Mouse (Mus musculus) embryonic fibroblast, embryonic 13.5 days (primary cell): Measurements from ENCODE around the gene Ncapd3. TPM values are rescaled to one million over a fixed set of nuclear protein-coding genes. Genes with fewer than 3 reads are reported as not detected.

Experiments used
- H3K27ac ChIP-seq: 2 replicates; pipeline ENCODE4 v1.5.1; 2012; ENCODE audit warnings: low read length, control low read depth, inconsistent platforms; ENCODE audit not compliant: insufficient read depth
- H3K4me1 ChIP-seq: 2 replicates; pipeline ENCODE4 v1.6.1; 2011; ENCODE audit warnings: low read length; ENCODE audit not compliant: control insufficient read depth, insufficient read depth
- H3K4me3 ChIP-seq: 2 replicates; pipeline ENCODE4 v1.5.1; 2011; ENCODE audit warnings: mild to moderate bottlenecking, control low read depth, low read length; ENCODE audit not compliant: insufficient read depth
- CTCF ChIP-seq: IDR thresholded peaks from 2 replicates; pipeline ENCODE4 v1.5.1; 2011; ENCODE audit warnings: mild to moderate bottlenecking, control low read depth, low read length, moderate library complexity, borderline replicate concordance; ENCODE audit not compliant: insufficient read depth
- POLR2A ChIP-seq: IDR thresholded peaks from 2 replicates; pipeline ENCODE4 v1.6.1; 2011; ENCODE audit warnings: low read depth, mild to moderate bottlenecking, control low read depth, low read length, moderate library complexity
- polyA plus RNA-seq: library from polyadenylated mRNA; stranded (reverse); fragments of >200 nt; gene quantifications from 2 replicates; pipeline ENCODE4 v1.2.4, GENCODE M21; 2011; ENCODE audit warnings: low read depth; ENCODE audit not compliant: missing spikeins, insufficient read length

Gene Ncapd3
- polyA plus RNA-seq, 1 experiment = 18.2 TPM

DNA sequence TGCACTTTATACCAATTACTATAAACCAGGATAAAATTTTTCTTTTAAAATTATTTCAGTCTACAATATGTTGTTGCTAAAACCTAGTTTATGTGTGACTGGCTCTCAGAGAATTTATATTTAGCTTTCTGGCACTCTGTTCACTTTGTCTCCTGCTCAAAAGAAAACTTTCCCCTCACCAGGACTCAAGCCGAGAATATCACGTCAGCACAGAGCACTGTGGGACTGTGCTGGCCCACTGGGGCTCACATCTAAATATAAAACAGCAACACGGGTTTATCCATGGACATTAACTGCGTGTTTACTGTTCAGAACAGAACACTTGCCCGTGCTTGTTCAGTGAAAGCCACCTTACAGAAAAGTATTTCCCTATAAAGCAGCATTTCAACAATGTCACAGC, 80.7 kb downstream of the Ncapd3 start:
- H3K4me3 ChIP-seq = no peak overlapping the region
- peak overlapping the region; percentile 17; the same call in 1 of the 2 replicates for H3K27ac ChIP-seq
- H3K4me1 ChIP-seq = peaks cover 4% of the 10 kb centered on the region
- TF ChIP-seq POLR2A = no peak

DNA sequence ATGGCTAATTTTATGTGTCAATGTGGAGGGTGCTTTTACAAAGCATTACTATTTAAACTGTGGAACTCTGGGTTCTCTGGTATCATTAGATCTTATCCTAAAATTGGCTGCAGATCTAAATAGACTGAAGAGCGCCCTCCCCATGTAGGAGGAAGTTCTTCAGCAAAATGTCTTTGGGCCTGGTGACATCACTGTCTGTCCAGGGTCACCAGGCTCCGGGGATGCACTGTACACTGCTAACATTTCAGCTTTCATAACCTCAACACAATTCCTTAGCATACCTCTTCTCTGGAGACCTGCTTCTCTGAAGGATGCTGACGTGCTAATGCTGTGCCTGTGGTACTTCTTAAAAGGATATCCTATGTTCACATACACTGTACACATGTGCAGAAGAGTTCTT, 81.8 kb downstream of the Ncapd3 start:
- TF ChIP-seq CTCF = no peak
- no peak for TF ChIP-seq POLR2A
- Histone ChIP-seq H3K27ac (no peak overlapping the region), H3K4me3 (no peak overlapping the region), H3K4me1 (peaks cover 4% of the 10 kb centered on the region)

DNA sequence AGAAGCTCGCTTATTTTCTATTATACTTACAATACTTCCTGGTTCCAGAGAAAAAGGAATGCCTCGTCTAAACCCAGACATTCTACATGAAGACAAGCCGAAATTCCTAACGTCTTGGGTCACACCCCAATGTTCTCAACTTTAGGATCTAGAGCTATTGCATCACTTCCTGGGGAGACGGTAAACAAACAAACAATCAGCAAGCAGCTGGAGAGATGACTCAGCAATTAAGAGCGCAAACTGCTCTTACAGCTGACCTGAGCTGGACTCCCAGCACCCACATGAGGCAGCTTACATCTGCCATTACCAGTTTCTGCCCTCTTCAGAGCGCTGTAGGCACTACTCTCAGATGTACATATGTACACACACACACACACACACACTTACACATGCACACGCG, 91.3 kb downstream of the Ncapd3 start:
- H3K27ac ChIP-seq = no peak overlapping the region
- TF ChIP-seq CTCF (no peak), POLR2A (no peak)
- H3K4me3 ChIP-seq = no peak overlapping the region
- no peaks in the 10 kb centered on the region for H3K4me1 ChIP-seq

DNA sequence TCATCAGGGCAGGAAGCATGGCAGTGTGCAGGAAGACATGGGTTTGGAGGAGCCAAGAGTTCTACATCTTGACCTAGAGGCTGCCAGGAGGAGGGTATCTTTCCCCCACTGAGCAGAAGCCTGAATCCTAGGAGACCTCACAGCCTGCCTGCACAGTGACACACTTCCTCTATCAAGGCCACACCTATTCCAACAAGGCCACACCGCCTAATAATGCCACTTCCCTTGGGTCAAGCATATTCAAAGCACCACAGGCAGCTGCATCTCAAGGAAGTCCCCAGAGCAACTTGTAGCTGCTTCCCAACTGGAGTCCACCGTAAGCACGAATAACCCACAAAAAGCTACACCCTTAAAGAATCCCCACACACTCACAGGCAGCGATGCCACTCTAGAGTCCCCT, 92.1 kb downstream of the Ncapd3 start:
- H3K4me3 ChIP-seq = no peak overlapping the region
- no peak overlapping the region for H3K27ac ChIP-seq
- H3K4me1 ChIP-seq = no peaks in the 10 kb centered on the region
- TF ChIP-seq CTCF = no peak
- no peak for TF ChIP-seq POLR2A

DNA sequence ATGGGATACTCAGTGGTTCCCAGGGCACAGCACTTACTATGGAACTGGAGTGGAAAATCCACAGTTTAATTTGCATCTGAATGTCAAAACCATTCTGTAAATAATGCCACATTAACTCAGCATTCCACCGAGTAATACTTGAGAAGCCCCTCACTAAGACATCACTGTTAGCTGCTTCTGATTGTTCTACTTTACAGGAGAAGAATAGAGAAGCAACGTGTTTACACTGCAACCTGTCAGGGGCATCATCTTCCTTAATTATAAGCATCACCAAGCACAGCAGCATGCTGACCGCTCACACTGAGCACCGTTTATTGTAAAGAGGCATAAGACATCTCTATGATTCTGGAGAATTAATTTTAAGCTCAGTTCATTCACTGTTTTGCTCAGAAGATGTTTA, 93.0 kb downstream of the Ncapd3 start:
- no peak overlapping the region for H3K4me3 ChIP-seq
- H3K27ac ChIP-seq = no peak overlapping the region
- TF ChIP-seq CTCF = no peak
- no peak for TF ChIP-seq POLR2A
- H3K4me1 ChIP-seq = no peaks in the 10 kb centered on the region

DNA sequence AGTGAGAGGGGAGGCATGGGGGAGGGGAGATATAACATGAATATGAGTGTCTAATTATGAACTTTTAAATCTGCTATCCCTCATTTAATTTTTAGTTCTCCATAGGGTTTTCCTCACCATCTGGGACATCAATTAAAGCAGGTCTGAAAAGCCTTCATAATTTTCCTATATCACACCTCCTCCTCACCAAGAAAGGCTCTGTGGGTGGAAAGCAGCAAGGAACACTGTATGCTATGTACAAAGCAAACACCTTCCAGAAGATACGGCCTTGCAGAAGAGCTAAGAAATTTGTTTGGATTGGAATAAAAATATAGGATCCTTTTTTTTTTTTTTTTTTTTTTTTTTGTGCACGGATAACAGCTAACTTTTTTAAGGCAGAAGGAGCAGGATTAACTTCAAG, 94.0 kb downstream of the Ncapd3 start:
- no peak overlapping the region for H3K27ac ChIP-seq
- H3K4me1 ChIP-seq = no peaks in the 10 kb centered on the region
- no peak overlapping the region for H3K4me3 ChIP-seq
- TF ChIP-seq CTCF (no peak), POLR2A (no peak)

DNA sequence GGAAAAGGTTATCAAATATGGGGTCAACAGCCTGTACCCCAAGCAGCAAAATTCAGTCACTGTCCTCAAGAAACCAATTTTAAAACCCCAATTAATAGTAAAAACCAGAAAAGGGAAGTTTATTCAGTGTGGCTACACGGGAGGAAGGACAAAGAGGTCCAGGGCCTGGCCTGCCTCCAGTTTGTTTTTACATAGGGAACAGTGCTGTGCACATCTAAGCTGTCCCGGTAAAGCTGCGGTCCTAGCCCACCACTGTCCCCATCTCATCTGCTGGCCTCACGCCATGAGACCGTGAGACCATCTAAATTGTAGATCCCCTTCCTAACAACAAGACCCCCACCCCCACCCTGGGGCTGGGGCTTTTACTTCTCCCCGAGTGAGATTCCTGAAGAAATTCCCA, 95.5 kb downstream of the Ncapd3 start:
- TF ChIP-seq POLR2A (no peak), CTCF (no peak)
- Histone ChIP-seq H3K4me3 (no peak overlapping the region), H3K27ac (no peak overlapping the region), H3K4me1 (no peaks in the 10 kb centered on the region)

DNA sequence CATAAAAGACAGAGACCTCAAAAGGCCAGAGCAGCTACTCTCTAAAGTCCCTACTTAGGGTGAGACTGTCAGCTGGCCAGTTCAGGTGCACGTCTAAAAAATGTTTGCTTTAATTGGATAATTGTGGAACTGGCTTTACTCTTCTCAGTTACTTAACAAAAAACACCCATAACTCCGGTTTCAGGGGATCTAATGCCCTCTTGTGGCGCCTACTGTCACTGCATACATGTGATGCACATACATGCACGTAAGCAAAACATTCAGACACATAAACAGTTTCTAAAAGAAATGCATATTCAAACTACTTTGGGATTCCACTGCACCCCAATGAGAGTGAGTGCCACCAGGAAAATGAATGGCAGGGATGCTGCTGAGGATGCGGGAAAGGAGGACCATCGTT, 96.6 kb downstream of the Ncapd3 start:
- no peak overlapping the region for H3K4me3 ChIP-seq
- TF ChIP-seq POLR2A (no peak), CTCF (no peak)
- no peaks in the 10 kb centered on the region for H3K4me1 ChIP-seq
- no peak overlapping the region for H3K27ac ChIP-seq

DNA sequence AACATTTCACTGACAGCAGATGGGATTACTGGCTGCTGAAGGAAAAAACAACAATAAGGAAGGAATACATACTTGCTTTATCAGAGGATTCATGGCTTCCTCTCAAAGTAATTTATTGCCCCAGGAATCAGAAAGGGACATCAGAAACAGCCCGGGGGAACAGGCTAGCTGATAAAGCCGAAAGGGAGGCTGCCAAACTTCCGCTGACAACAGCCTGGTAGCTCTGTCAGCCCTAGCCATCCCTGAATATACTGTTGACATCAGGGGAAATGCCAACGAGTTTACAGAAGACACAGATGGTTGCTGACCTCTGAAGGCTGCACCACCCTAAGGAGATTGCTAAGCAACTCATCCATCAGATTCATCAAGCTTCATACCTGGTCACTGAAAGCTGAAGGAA, 98.7 kb downstream of the Ncapd3 start:
- no peak overlapping the region for H3K27ac ChIP-seq
- H3K4me3 ChIP-seq = no peak overlapping the region
- no peaks in the 10 kb centered on the region for H3K4me1 ChIP-seq
- no peak for TF ChIP-seq CTCF
- TF ChIP-seq POLR2A = no peak

DNA sequence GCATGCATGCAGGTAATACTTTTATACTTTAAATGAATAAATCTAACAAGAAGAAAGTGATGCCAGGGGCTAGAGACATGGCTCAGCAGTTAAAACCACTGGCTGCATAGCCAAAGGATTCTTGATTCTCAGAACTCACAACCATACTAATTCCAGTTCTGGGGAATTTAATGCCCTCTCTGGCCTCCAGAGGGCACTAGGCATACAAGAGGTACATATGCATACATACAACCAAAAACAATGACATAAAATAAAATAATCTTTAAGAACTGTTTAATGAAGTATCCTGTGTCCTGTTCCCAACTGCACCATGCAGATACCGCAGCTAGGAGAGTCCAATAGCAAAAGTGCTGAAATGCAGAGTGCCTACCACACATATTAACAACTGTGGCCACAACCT, 104.4 kb downstream of the Ncapd3 start:
- no peaks in the 10 kb centered on the region for H3K4me1 ChIP-seq
- no peak overlapping the region for H3K4me3 ChIP-seq
- no peak for TF ChIP-seq CTCF
- TF ChIP-seq POLR2A = no peak
- no peak overlapping the region for H3K27ac ChIP-seq

DNA sequence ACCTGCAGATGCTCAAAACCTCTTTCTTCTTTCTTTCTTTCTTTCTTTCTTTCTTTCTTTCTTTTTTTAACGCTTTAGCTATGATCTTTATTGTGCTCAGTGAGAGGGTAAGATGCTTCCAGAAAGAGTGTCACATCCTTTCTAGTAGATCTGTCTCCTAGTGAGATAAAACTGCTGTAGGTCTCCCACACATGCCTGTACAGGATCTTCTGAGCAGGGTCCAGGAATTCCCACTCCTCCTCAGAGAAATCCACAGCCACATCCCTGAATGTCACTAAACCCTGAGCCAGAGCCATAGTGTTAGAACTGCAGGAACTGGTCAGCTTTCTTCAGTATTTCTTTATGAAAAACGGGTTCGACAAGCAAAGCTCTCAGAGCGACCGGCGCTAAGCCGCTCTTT, 105.4 kb downstream of the Ncapd3 start:
- H3K4me1 ChIP-seq = no peaks in the 10 kb centered on the region
- H3K27ac ChIP-seq = no peak overlapping the region
- H3K4me3 ChIP-seq = no peak overlapping the region
- no peak for TF ChIP-seq POLR2A
- TF ChIP-seq CTCF = no peak

DNA sequence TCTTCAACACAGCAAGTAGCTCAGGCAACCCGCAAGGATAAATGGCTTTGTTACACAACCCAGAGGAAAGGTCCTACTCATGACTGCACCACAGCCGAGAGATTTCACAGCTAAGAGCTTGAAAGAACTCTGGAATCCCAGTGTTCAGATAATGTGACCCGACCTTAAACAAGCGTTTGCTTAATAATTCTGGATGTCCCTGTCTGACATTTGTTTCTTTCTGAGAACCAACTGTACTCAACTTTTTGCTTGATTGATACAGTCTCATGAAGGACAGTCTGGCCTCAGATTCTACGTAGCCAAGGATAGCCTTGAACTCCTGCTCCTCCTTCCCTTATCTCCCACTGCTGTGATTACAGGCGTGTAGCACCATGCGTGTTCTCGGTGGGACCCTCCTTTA, 106.7 kb downstream of the Ncapd3 start:
- H3K4me3 ChIP-seq = no peak overlapping the region
- no peaks in the 10 kb centered on the region for H3K4me1 ChIP-seq
- TF ChIP-seq CTCF = no peak
- no peak for TF ChIP-seq POLR2A
- no peak overlapping the region for H3K27ac ChIP-seq
